In genomic region chr13:12256871-12257390, GRCm38 (mm10) we compare ENCODE assay signal across 8 mouse cellular contexts. TPM values are rescaled to one million over a fixed set of nuclear protein-coding genes. Genes with fewer than 3 reads are reported as not detected.
DNase-seq lines count a peak whose midpoint lies in the region; ATAC-seq and TF ChIP-seq lines count a peak whose summit lies in the region.

No protein-coding gene starts in this region.

- WGBS in cerebellum, adult 2 months: 7% methylated on average over 10 of the region's 10 CpGs
- WGBS in liver, embryonic 14.5 days (ENCODE audit: insufficient replicate concordance): 10% methylated on average over 10 of the region's 10 CpGs
- 14% methylated on average over 10 of the region's 10 CpGs for WGBS in stomach, postnatal 0 days

- H3K79me3 ChIP-seq in C2C12 (ENCODE audit: low read depth): peaks cover 27% of the 10 kb centered on the region

- H3K4me3 ChIP-seq in cerebellum, adult 2 months (replicated peaks; ENCODE audit: insufficient read depth, low read depth, low read length): peak overlapping the region; percentile 79
- peak overlapping the region; percentile 65 for H3K4me3 ChIP-seq in C2C12 (ENCODE audit: insufficient read depth, poor library complexity, severe bottlenecking)
- H3K4me3 ChIP-seq in liver, embryonic 14.5 days (ENCODE audit: insufficient read depth in 1 of 2, low read depth in 2 of 2, low read length in 2 of 2): peak overlapping the region; percentile 84 to 92
- H3K4me3 ChIP-seq in stomach, postnatal 0 days (ENCODE audit: low read depth, low read length): peak overlapping the region; percentile 69

- H3K27ac ChIP-seq in cerebellum, adult 2 months (ENCODE audit: insufficient read depth, low read length): no peak overlapping the region
- H3K27ac ChIP-seq in liver, embryonic 14.5 days: peak overlapping the region; percentile 78; the same call in 1 of the 2 replicates
- H3K27ac ChIP-seq in stomach, postnatal 0 days (replicated peaks): no peak overlapping the region

- peaks cover 45% of the 10 kb centered on the region for H3K79me2 ChIP-seq in C2C12 (ENCODE audit: control insufficient read depth, insufficient read depth)

- no peaks in the 10 kb centered on the region for H3K4me1 ChIP-seq in cerebellum, adult 2 months (ENCODE audit: control insufficient read depth, insufficient read depth, low read length)
- H3K4me1 ChIP-seq in liver, embryonic 14.5 days (replicated peaks; ENCODE audit: control insufficient read depth in 2 of 2, insufficient read depth in 2 of 2, low read length in 1 of 2): peaks cover 13 to 18% of the 10 kb centered on the region in 2 experiments
- H3K4me1 ChIP-seq in stomach, postnatal 0 days (replicated peaks; ENCODE audit: control insufficient read depth, insufficient read depth): no peaks in the 10 kb centered on the region

- H3K36me3 ChIP-seq in C2C12 (ENCODE audit: control insufficient read depth, insufficient read depth): peaks cover 15% of the 10 kb centered on the region
- H3K36me3 ChIP-seq in liver, embryonic 14.5 days (replicated peaks; ENCODE audit: control insufficient read depth, insufficient read depth, low read depth): peaks cover 4% of the 10 kb centered on the region; the same call in 1 of the 2 replicates
- H3K36me3 ChIP-seq in stomach, postnatal 0 days (ENCODE audit: control insufficient read depth, insufficient read depth, low read length): no peaks in the 10 kb centered on the region

- no peak for TF ChIP-seq POLR2A in cerebellum, adult 2 months (IDR thresholded peaks at IDR 0.05; ENCODE audit: borderline replicate concordance, insufficient read depth, low read length)

- TF ChIP-seq EP300 in liver, embryonic 14.5 days (IDR thresholded peaks at IDR 0.05; ENCODE audit: low read depth): no peak
- no peak for TF ChIP-seq EP300 in stomach, postnatal 0 days (optimal IDR thresholded peaks at IDR 0.05)

- H3ac ChIP-seq in C2C12 (ENCODE audit: control insufficient read depth, insufficient read length, low read depth): peak overlapping the region; percentile 93

- no peak for TF ChIP-seq CTCF in cerebellum, adult 2 months (IDR thresholded peaks at IDR 0.05; ENCODE audit: borderline replicate concordance, insufficient read depth, low read depth, low read length)
- no peak for TF ChIP-seq CTCF in C2C12 (IDR thresholded peaks at IDR 0.05; ENCODE audit: control insufficient read depth, insufficient read depth, insufficient read length)
- TF ChIP-seq CTCF in liver, embryonic 14.5 days (IDR thresholded peaks at IDR 0.05; ENCODE audit: low read depth): no peak
- no peak for TF ChIP-seq CTCF in stomach, postnatal 0 days (IDR thresholded peaks at IDR 0.05; ENCODE audit: low read depth)

- peak overlapping the region; percentile 92 for H3K4me2 ChIP-seq in liver, embryonic 14.5 days (ENCODE audit: low read depth)
- H3K4me2 ChIP-seq in stomach, postnatal 0 days (replicated peaks; ENCODE audit: low read depth): peak overlapping the region; percentile 72

- no peaks in the 10 kb centered on the region; the same call in 1 of the 2 replicates for H3K9me3 ChIP-seq in liver, embryonic 14.5 days (ENCODE audit: control insufficient read depth, low read length)
- H3K9me3 ChIP-seq in stomach, postnatal 0 days (ENCODE audit: control insufficient read depth, low read length): no peaks in the 10 kb centered on the region

- no peak for DNase-seq in cerebellum, adult 2 months
- peak; percentile 2 for DNase-seq in fibroblast of lung, adult 2 months (ENCODE audit: low read depth)
- no peak for DNase-seq in liver, embryonic 14.5 days (ENCODE audit: low read depth in 3 of 3, low spot score in 3 of 3)
- DNase-seq in stomach, postnatal 0 days (ENCODE audit: low spot score): no peak
- DNase-seq in right cerebral cortex, adult 2 months (ENCODE audit: low spot score in 2 of 2): no peak
- DNase-seq in layer of hippocampus, adult 8-10 months (ENCODE audit: low spot score in 2 of 2): no peak

- H3K9ac ChIP-seq in liver, embryonic 14.5 days (replicated peaks): peak overlapping the region; percentile 75
- H3K9ac ChIP-seq in stomach, postnatal 0 days (ENCODE audit: low read length): peak overlapping the region; percentile 79

- H3K27me3 ChIP-seq in cerebellum, adult 2 months (ENCODE audit: control insufficient read depth, insufficient read depth, low read length): no peaks in the 10 kb centered on the region
- H3K27me3 ChIP-seq in C2C12 (ENCODE audit: control insufficient read depth, insufficient read depth, insufficient read length): no peaks in the 10 kb centered on the region
- H3K27me3 ChIP-seq in liver, embryonic 14.5 days (ENCODE audit: control insufficient read depth, insufficient read depth, low read length): no peaks in the 10 kb centered on the region
- no peaks in the 10 kb centered on the region for H3K27me3 ChIP-seq in stomach, postnatal 0 days (ENCODE audit: control insufficient read depth, insufficient read depth, low read length)

- ATAC-seq in cerebellum, adult (ENCODE audit: insufficient number of reproducible peaks, low FRiP score, low TSS enrichment): no peak
- ATAC-seq in liver, embryonic 14.5 days (ENCODE audit: insufficient read depth): no peak
- ATAC-seq in stomach, postnatal 0 days (ENCODE audit: low FRiP score, low TSS enrichment): no peak

TF ChIP-seq in C2C12, 6 proteins besides CTCF, POLR2A, EP300 and RAD21:
- TF ChIP-seq FOSL1 (IDR thresholded peaks at IDR 0.05; ENCODE audit: insufficient read depth, low read length, poor library complexity, severe bottlenecking): no peak
- no peak for TF ChIP-seq CEBPB (IDR thresholded peaks at IDR 0.05; ENCODE audit: low read depth)
- no peak for TF ChIP-seq MYOG (IDR thresholded peaks at IDR 0.05; ENCODE audit: control insufficient read depth, extremely low read depth, insufficient read length)
- TF ChIP-seq MAX (IDR thresholded peaks at IDR 0.05): no peak
- no peak for TF ChIP-seq USF1 (IDR thresholded peaks at IDR 0.05; ENCODE audit: low read depth)
- no peak for TF ChIP-seq MYOD1 (IDR thresholded peaks at IDR 0.05; ENCODE audit: control insufficient read depth, insufficient read length, low read depth)

RNA-seq across cellular contexts. Expression of gene Mtr, which starts 1.0 kb away (rescaled TPM):
- polyA plus RNA-seq in cerebellum, adult 2 months (2012; rRNA removed): 8.4 and 10.0 TPM in 2 replicates
- polyA plus RNA-seq in C2C12 (2012; fragmentation: generic; extraction: Trizol): 5.6 TPM
- 3.5 and 4.0 TPM in 2 replicates for polyA plus RNA-seq in liver, embryonic 14.5 days (2012; rRNA removed)
- polyA plus RNA-seq in liver, embryonic 14.5 days (2014; fragmentation: Nextera tagmentation; extraction: Ambion mirVana): 9.6 and 11.7 TPM in 2 replicates
- polyA plus RNA-seq in stomach, postnatal 0 days (2015; fragmentation: Nextera tagmentation; extraction: Ambion mirVana): 2.2 and 2.9 TPM in 2 replicates
- total RNA-seq in layer of hippocampus, adult 8-10 months (2022): 10 to 100 TPM; 16.8 to 20.3 (median 20.0) TPM
